Mouse (Mus musculus) spleen, adult 2 months (tissue): Measurements from ENCODE around the gene Dnajc17.

Experiments used
- CTCF ChIP-seq: fragments of 200-500 bp; IDR thresholded peaks from 2 replicates; pipeline ENCODE4 v1.5.1; 2011; ENCODE audit warnings: mild to moderate bottlenecking, inconsistent platforms; ENCODE audit not compliant: insufficient read depth, insufficient read length, insufficient replicate concordance; ENCODE audit errors: extremely low read depth
- POLR2A ChIP-seq: fragments of 200-500 bp; IDR thresholded peaks from 2 replicates; pipeline ENCODE4 v1.6.1; 2011; ENCODE audit warnings: low read depth, low read length, inconsistent platforms

GRCm38 (mm10) chr2:119174866-119175265 lies 33.7 kb downstream of the Dnajc17 start:
- TF ChIP-seq CTCF (no peak), POLR2A (no peak)
